Mouse (Mus musculus) intestine, embryonic 16.5 days (tissue): ENCODE data around the gene Agpat3. TPM values are rescaled to one million over a fixed set of nuclear protein-coding genes. Genes with fewer than 3 reads are reported as not detected.

Experiments
- ATAC-seq: fragments of 200-750 bp; cut with Nextera tagmentation; 2 replicates; pipeline ENCODE4 v1.8.0; 2017; ENCODE audit warnings: moderate TSS enrichment, moderate library complexity
- H3K27ac ChIP-seq: fragments of 300-500 bp; sonication (generic); 2 replicates; pipeline ENCODE4 v1.5.1; 2014; ENCODE audit warnings: mild to moderate bottlenecking, low read length
- H3K27me3 ChIP-seq: fragments of 300-500 bp; sonication (generic); replicated peaks from 2 replicates; pipeline ENCODE4 v1.6.1; 2014; ENCODE audit warnings: low read length, control low read depth, mixed read lengths; ENCODE audit not compliant: control insufficient read depth, insufficient read depth
- H3K36me3 ChIP-seq: fragments of 300-500 bp; sonication (generic); 2 replicates; pipeline ENCODE4 v1.6.1; 2014; ENCODE audit warnings: low read length, control low read depth; ENCODE audit not compliant: control insufficient read depth, insufficient read depth
- H3K4me1 ChIP-seq: fragments of 300-500 bp; sonication (generic); 2 replicates; pipeline ENCODE4 v1.6.1; 2014; ENCODE audit warnings: low read length, control low read depth, mixed read lengths; ENCODE audit not compliant: control insufficient read depth, insufficient read depth
- H3K4me2 ChIP-seq: fragments of 300-500 bp; sonication (generic); 2 replicates; pipeline ENCODE4 v1.6.1; 2014; ENCODE audit warnings: low read depth, low read length, control low read depth
- H3K4me3 ChIP-seq: fragments of 300-500 bp; sonication (generic); 2 replicates; pipeline ENCODE4 v1.5.1; 2014; ENCODE audit warnings: mild to moderate bottlenecking, low read length
- H3K9ac ChIP-seq: fragments of 300-500 bp; sonication (generic); 2 replicates; pipeline ENCODE4 v1.6.1; 2014; ENCODE audit warnings: low read depth, low read length
- H3K9me3 ChIP-seq: fragments of 300-500 bp; sonication (generic); 2 replicates; pipeline ENCODE4 v1.6.1; 2016; ENCODE audit warnings: low read length, control low read depth; ENCODE audit not compliant: control insufficient read depth
- WGBS: fragments of 180-500 bp; shearing (Covaris S2); extraction: QIAGEN DNeasy Blood & Tissue Kit; methylation state at CpG from one replicate; pipeline ENCODE4 v1.1.7; 2014; 5-methylcytosine and 5-hydroxymethylcytosine counted together
- polyA plus RNA-seq: library from polyadenylated mRNA; unstranded; fragments of >200 nt; fragmentation: Nextera tagmentation; extraction: Ambion mirVana; gene quantifications from 2 replicates; pipeline ENCODE4 v1.2.1, GENCODE M21; 2015

Gene Agpat3
- polyA plus RNA-seq, 1 experiment from 2014 or later: 30.0 TPM

GRCm38 (mm10) chr10:78284812-78285211 lies 67.5 kb downstream of the Agpat3 start:
- Histone ChIP-seq H3K9me3 (no peaks in the 10 kb centered on the region), H3K27ac (no peak overlapping the region), H3K9ac (no peak overlapping the region), H3K27me3 (no peaks in the 10 kb centered on the region), H3K4me2 (no peak overlapping the region), H3K4me3 (no peak overlapping the region), H3K4me1 (peaks cover 7% of the 10 kb centered on the region; the same call in 1 of the 2 replicates), H3K36me3 (peaks cover 18% of the 10 kb centered on the region)
- 94% methylated on average over 12 of the region's 12 CpGs for WGBS
- ATAC-seq: no peak

- peaks cover 1% of the 10 kb centered on the region; the same call in 1 of the 2 replicates for H3K4me1 ChIP-seq
- H3K27me3 ChIP-seq: no peaks in the 10 kb centered on the region
- 89% methylated on average over 4 of the region's 4 CpGs for WGBS
- H3K9me3 ChIP-seq: no peaks in the 10 kb centered on the region
- H3K4me2 ChIP-seq: no peak overlapping the region
- peaks cover 21% of the 10 kb centered on the region for H3K36me3 ChIP-seq
- ATAC-seq: no peak
- H3K9ac ChIP-seq: no peak overlapping the region
- no peak overlapping the region for H3K4me3 ChIP-seq
- H3K27ac ChIP-seq: no peak overlapping the region
These were observed 69.9 kb downstream of the Agpat3 start for GRCm38 (mm10) chr10:78282411-78282810.

GRCm38 (mm10) chr10:78280486-78280885 lies 71.8 kb downstream of the Agpat3 start:
- Histone ChIP-seq H3K4me3 (no peak overlapping the region), H3K27me3 (no peaks in the 10 kb centered on the region), H3K4me2 (no peak overlapping the region), H3K9me3 (no peaks in the 10 kb centered on the region), H3K4me1 (no peaks in the 10 kb centered on the region), H3K27ac (no peak overlapping the region), H3K36me3 (peaks cover 10% of the 10 kb centered on the region; the same call in 1 of the 2 replicates), H3K9ac (no peak overlapping the region)
- WGBS: 90% methylated on average over 9 of the region's 9 CpGs
- no peak for ATAC-seq

GRCm38 (mm10) chr10:78279210-78279609 lies 73.1 kb downstream of the Agpat3 start:
- Histone ChIP-seq H3K27me3 (no peaks in the 10 kb centered on the region), H3K27ac (no peak overlapping the region), H3K4me1 (no peaks in the 10 kb centered on the region), H3K4me3 (no peak overlapping the region), H3K9ac (no peak overlapping the region), H3K9me3 (no peaks in the 10 kb centered on the region), H3K4me2 (no peak overlapping the region), H3K36me3 (peaks cover 10% of the 10 kb centered on the region; the same call in 1 of the 2 replicates)
- ATAC-seq: peak; percentile 27; the same call in 1 of the 2 replicates
- WGBS: 48% methylated on average over 8 of the region's 8 CpGs

GRCm38 (mm10) chr10:78277835-78278234 lies 74.5 kb downstream of the Agpat3 start:
- peaks cover 7% of the 10 kb centered on the region; the same call in 1 of the 2 replicates for H3K36me3 ChIP-seq

GRCm38 (mm10) chr10:78276242-78276641 lies 76.0 kb downstream of the Agpat3 start:
- Histone ChIP-seq H3K4me2 (no peak overlapping the region), H3K9ac (no peak overlapping the region), H3K36me3 (0 out of 2 replicates have a peak, but pooled peaks cover 2% of the 10 kb centered on the region), H3K27me3 (no peaks in the 10 kb centered on the region), H3K4me1 (peaks cover 5% of the 10 kb centered on the region; the same call in 1 of the 2 replicates), H3K27ac (no peak overlapping the region), H3K4me3 (no peak overlapping the region), H3K9me3 (no peaks in the 10 kb centered on the region)
- WGBS: 84% methylated on average over 4 of the region's 4 CpGs
- ATAC-seq: no peak

More at GRCm38 (mm10) chr10:78277835-78278234, 74.5 kb downstream of the Agpat3 start:
- Histone ChIP-seq H3K27ac (no peak overlapping the region), H3K4me3 (no peak overlapping the region), H3K4me2 (no peak overlapping the region), H3K9me3 (no peaks in the 10 kb centered on the region), H3K9ac (no peak overlapping the region), H3K27me3 (no peaks in the 10 kb centered on the region), H3K4me1 (peaks cover 4% of the 10 kb centered on the region; the same call in 1 of the 2 replicates)
- WGBS: 74% methylated on average over 3 of the region's 3 CpGs
- no peak for ATAC-seq

- peaks cover 5% of the 10 kb centered on the region; the same call in 1 of the 2 replicates for H3K4me1 ChIP-seq
- H3K27me3 ChIP-seq: no peaks in the 10 kb centered on the region
- H3K36me3 ChIP-seq: no peaks in the 10 kb centered on the region
- H3K4me2 ChIP-seq: no peak overlapping the region
- peak; percentile 53 for ATAC-seq
- H3K9ac ChIP-seq: no peak overlapping the region
- H3K9me3 ChIP-seq: no peaks in the 10 kb centered on the region
- no peak overlapping the region for H3K4me3 ChIP-seq
- WGBS: 27% methylated on average over 9 of the region's 9 CpGs
- H3K27ac ChIP-seq: no peak overlapping the region
These were observed 79.4 kb downstream of the Agpat3 start for GRCm38 (mm10) chr10:78272932-78273331.

- WGBS: 56% methylated on average over 3 of the region's 3 CpGs
- no peak overlapping the region for H3K27ac ChIP-seq
- 0 out of 2 replicates have a peak, but pooled peaks have one; percentile 27 for ATAC-seq
- H3K36me3 ChIP-seq: no peaks in the 10 kb centered on the region
- H3K4me2 ChIP-seq: no peak overlapping the region
- no peak overlapping the region for H3K9ac ChIP-seq
- no peaks in the 10 kb centered on the region for H3K4me1 ChIP-seq
- H3K27me3 ChIP-seq: no peaks in the 10 kb centered on the region
- H3K4me3 ChIP-seq: no peak overlapping the region
- H3K9me3 ChIP-seq: no peaks in the 10 kb centered on the region
These were observed 86.4 kb downstream of the Agpat3 start for GRCm38 (mm10) chr10:78265881-78266280.

- H3K4me2 ChIP-seq: no peak overlapping the region
- no peaks in the 10 kb centered on the region for H3K27me3 ChIP-seq
- 70% methylated on average over 3 of the region's 3 CpGs for WGBS
- H3K4me1 ChIP-seq: no peaks in the 10 kb centered on the region
- no peak overlapping the region for H3K27ac ChIP-seq
- H3K4me3 ChIP-seq: no peak overlapping the region
- H3K9ac ChIP-seq: no peak overlapping the region
- no peak for ATAC-seq
- no peaks in the 10 kb centered on the region for H3K9me3 ChIP-seq
- no peaks in the 10 kb centered on the region for H3K36me3 ChIP-seq
These were observed 87.6 kb downstream of the Agpat3 start for GRCm38 (mm10) chr10:78264735-78265134.
